Mouse (Mus musculus): ENCODE results near the gene Galnt10. TPM values are rescaled to one million over a fixed set of nuclear protein-coding genes. Genes with fewer than 3 reads are reported as not detected.

Galnt10 gene
- polyA plus RNA-seq, 1 experiment from 2014 or later, result 27.1 TPM

DNA sequence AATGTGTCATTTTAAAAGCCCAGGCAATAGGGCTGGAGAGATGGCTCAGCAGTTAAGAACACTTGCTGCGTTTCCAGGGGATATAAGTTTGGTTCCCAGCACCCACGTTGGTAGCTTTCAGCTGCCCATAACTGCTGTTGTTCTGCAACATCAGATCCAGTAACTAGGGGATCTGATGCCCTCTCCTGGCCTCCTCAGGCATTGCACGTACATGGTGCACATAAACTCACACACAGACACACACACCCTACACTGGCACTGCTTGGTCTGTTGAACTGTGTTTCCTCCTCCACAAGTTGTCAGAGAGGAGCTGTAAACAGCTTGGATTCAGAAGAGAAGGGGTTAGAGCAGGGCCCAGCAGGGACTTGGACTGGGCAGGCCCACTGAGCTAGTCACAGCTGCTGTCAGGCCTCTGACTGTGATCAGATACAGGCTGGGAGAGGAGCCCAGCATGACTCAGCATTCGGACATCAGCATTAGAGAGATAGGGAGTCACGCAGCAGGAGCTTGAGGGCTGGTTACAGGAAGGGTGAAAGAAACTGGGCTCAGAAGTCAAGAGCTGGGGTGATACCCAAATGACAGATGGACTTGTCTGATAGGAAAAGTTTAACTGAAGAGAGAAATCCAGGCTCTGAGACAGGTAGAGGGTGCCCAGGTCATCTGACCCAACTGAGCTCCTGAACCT is 62.0 kb downstream of the Galnt10 start:
- Histone ChIP-seq H3K27me3 (no peaks in the 10 kb centered on the region), H3K36me3 (replicated peaks) (peaks cover 43% of the 10 kb centered on the region), H3K9me3 (replicated peaks) (no peaks in the 10 kb centered on the region; the same call in 1 of the 2 replicates), H3K4me3 (replicated peaks) (no peak overlapping the region), H3K27ac (replicated peaks) (peak overlapping the region; percentile 35), H3K9ac (no peak overlapping the region), H3K4me2 (peak overlapping the region; percentile 25; the same call in 1 of the 2 replicates), H3K4me1 (replicated peaks) (peaks cover 27% of the 10 kb centered on the region)
- 63% methylated on average over 5 of the region's 5 CpGs for WGBS (ENCODE audit: insufficient replicate concordance)
- peak; percentile 87 for ATAC-seq (ENCODE audit: insufficient read depth)

DNA sequence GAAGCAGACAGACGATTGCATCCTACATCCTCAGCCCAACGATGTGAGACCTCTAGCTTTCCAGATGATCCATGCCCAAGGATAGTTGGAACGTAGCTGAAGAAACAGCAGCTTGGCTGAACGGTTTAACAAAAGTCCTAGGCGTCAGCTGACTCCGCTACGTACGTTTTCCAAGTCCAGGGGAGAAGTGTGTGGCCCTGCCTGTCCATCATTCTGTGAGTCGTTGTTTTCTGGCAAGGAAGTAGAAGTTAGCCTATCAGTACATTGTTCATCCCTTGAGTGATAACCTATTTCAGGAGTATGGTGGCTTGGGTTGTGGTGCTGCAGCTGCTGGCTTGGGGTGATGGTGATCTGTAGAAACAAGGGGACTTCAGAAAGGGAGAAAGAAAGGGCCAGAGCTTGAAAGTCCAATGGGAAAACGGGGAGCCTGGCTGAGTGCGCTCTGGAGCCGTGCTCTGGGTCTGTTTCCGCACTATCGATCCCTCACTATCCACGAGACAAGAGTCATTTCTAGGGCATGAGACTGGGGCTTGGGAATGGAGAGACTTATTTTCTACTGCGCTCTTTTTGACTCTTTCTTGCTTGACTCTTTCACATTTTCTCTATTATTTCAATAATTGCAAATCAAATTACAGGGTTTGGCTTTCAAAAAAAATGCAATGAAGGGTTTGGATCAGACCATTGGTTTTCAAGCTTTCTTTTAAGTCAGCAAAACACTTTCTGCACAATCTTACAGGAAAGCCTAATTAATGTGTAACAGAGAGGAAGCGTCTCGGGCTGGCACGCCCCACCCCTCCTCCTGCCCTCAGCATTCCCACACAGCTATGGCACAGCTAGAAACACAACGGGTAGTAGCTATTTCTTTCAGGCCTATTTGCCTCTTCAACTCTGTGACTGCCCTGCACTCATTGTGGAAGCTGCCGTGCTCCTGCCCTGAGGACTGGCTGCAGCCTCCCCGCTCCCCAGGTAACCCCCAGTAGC is 63.2 kb downstream of the Galnt10 start:
- Histone ChIP-seq H3K4me3 (replicated peaks) (no peak overlapping the region), H3K4me2 (no peak overlapping the region), H3K9ac (no peak overlapping the region), H3K9me3 (replicated peaks) (no peaks in the 10 kb centered on the region; the same call in 1 of the 2 replicates), H3K36me3 (replicated peaks) (peaks cover 38% of the 10 kb centered on the region), H3K4me1 (replicated peaks) (peaks cover 25% of the 10 kb centered on the region), H3K27ac (replicated peaks) (peak overlapping the region; percentile 35; the same call in 1 of the 2 replicates), H3K27me3 (no peaks in the 10 kb centered on the region)
- no peak for ATAC-seq (ENCODE audit: insufficient read depth)
- 76% methylated on average over 22 of the region's 22 CpGs for WGBS (ENCODE audit: insufficient replicate concordance)

DNA sequence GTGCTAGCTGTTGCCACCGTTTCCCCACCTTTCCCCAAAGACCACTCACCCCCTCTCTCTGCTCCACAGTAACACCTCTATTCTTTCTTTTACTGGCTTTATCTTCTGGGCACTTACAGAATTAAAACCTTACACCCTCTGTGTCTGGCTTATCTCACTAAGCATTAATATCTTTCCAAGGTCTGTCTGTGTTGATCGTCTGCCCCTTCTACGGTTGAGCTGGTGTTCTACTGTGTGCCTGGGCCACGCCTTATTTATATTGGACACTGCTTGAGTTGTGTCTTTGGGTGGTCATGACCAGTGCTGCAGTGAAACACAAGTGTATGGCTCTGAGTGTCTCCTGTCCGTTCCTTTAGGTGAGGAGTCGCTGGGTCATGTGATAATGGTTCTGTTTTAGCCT is 68.7 kb downstream of the Galnt10 start:
- Histone ChIP-seq H3K9ac (no peak overlapping the region), H3K9me3 (replicated peaks) (no peaks in the 10 kb centered on the region), H3K4me3 (replicated peaks) (no peak overlapping the region), H3K36me3 (replicated peaks) (peaks cover 16% of the 10 kb centered on the region; the same call in 1 of the 2 replicates), H3K4me1 (replicated peaks) (peaks cover 11% of the 10 kb centered on the region), H3K27ac (replicated peaks) (no peak overlapping the region), H3K4me2 (no peak overlapping the region), H3K27me3 (no peaks in the 10 kb centered on the region)
- 49% methylated on average over 6 of the region's 6 CpGs for WGBS (ENCODE audit: insufficient replicate concordance)
- peak; percentile 36; the same call in 1 of the 2 replicates for ATAC-seq (ENCODE audit: insufficient read depth)

DNA sequence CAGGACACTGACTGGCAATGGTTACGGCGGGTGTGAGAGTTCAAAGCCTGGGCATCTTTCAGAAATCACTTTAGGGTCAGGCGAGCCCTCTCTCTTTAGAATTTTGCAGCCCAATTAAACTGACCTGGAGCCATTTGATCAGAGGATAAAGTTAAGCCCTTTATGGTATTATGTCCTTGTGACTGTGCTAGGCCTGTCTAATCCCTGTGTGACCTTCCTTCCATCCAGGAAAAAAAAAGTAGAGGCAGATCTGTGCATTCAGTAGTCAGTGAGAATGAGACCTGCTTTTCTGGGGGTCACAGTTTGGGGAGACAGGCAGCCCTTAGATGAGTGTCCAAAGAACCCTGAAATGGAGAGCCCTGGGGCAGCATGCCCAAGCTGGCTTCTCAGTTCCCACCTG is 71.5 kb downstream of the Galnt10 start:
- Histone ChIP-seq H3K4me1 (replicated peaks) (peaks cover 13% of the 10 kb centered on the region), H3K27me3 (no peaks in the 10 kb centered on the region), H3K9ac (no peak overlapping the region), H3K9me3 (replicated peaks) (no peaks in the 10 kb centered on the region), H3K4me3 (replicated peaks) (no peak overlapping the region), H3K36me3 (replicated peaks) (peaks cover 20% of the 10 kb centered on the region), H3K27ac (replicated peaks) (no peak overlapping the region), H3K4me2 (no peak overlapping the region)
- WGBS (ENCODE audit: insufficient replicate concordance), result 75% methylated on average over 3 of the region's 3 CpGs
- ATAC-seq (ENCODE audit: insufficient read depth), result no peak

DNA sequence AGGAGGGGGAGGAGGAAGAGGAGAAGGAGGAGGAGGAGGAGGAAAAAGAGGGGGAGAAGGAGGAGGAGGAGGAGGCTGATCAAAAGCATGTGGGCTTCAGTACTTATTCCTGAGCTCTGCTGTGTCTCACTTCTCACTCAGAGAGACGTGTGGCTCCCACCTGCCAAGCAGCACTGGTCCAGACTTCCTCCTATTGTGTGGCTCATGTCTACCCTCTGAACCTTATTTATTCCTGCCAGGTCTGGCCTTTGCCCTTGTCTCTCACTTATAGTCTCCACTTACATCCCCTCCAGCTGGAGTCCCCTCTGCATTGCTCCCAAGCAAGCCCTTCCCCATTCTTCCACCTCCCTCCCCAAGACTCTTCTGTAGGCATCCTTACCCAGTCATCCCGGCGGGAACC is 72.2 kb downstream of the Galnt10 start:
- no peak overlapping the region for H3K4me3 ChIP-seq (replicated peaks)
- H3K9ac ChIP-seq, result no peak overlapping the region
- peaks cover 25% of the 10 kb centered on the region for H3K36me3 ChIP-seq (replicated peaks)
- 72% methylated on average over 3 of the region's 3 CpGs for WGBS (ENCODE audit: insufficient replicate concordance)
- H3K27ac ChIP-seq (replicated peaks), result no peak overlapping the region
- peaks cover 17% of the 10 kb centered on the region for H3K4me1 ChIP-seq (replicated peaks)
- H3K9me3 ChIP-seq (replicated peaks), result no peaks in the 10 kb centered on the region
- H3K27me3 ChIP-seq, result no peaks in the 10 kb centered on the region
- no peak overlapping the region for H3K4me2 ChIP-seq
- ATAC-seq (ENCODE audit: insufficient read depth), result no peak

DNA sequence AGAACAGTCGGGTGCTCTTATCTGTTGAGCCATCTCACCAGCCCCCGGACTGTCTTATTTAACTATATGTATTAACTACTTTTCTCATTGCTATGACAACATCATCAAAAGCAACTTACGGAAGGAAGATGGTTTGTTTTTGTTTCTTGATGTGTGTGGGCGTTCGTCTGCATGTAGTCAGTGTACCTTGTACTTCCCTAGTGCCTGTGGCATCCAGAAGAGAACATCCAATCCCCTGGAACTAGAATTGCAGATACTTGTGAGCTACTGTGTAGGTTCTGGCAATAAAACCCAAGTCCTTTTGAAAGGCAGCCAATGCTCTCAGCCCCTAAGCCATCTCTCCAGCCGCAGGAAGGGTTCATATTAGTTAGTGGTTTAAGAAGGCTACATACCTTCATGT is 72.8 kb downstream of the Galnt10 start:
- no peak overlapping the region for H3K4me2 ChIP-seq
- no peak overlapping the region for H3K4me3 ChIP-seq (replicated peaks)
- H3K9ac ChIP-seq, result no peak overlapping the region
- peaks cover 17% of the 10 kb centered on the region for H3K4me1 ChIP-seq (replicated peaks)
- no peak for ATAC-seq (ENCODE audit: insufficient read depth)
- 89% methylated on average over 6 of the region's 6 CpGs for WGBS (ENCODE audit: insufficient replicate concordance)
- H3K27me3 ChIP-seq, result no peaks in the 10 kb centered on the region
- H3K27ac ChIP-seq (replicated peaks), result no peak overlapping the region
- H3K36me3 ChIP-seq (replicated peaks), result peaks cover 32% of the 10 kb centered on the region
- no peaks in the 10 kb centered on the region for H3K9me3 ChIP-seq (replicated peaks)

DNA sequence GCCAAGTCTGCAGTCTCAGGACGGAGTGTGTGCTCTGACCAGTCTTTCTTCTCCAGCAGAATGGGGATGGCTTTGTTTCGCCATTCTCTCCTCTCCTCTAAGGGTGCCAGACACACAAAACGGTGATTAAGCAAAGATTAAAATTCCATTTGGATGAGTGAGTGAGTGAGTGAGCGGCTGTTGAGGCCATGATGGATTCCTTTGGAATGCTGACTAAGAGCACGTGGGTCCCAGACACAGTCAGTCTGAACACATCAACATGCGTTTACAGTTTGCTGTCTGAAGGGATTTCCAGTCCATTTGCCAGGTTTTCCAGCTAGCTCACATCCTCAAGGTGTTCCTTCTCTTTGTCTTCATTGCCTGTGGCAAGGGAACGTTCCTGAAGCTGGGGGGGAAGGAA is 74.4 kb downstream of the Galnt10 start:
- Histone ChIP-seq H3K27me3 (no peaks in the 10 kb centered on the region), H3K9me3 (replicated peaks) (no peaks in the 10 kb centered on the region), H3K36me3 (replicated peaks) (peaks cover 47% of the 10 kb centered on the region), H3K27ac (replicated peaks) (no peak overlapping the region), H3K4me2 (no peak overlapping the region), H3K9ac (no peak overlapping the region), H3K4me3 (replicated peaks) (no peak overlapping the region), H3K4me1 (replicated peaks) (0 out of 2 replicates have a peak, but pooled peaks cover 8% of the 10 kb centered on the region)
- ATAC-seq (ENCODE audit: insufficient read depth), result no peak
- WGBS (ENCODE audit: insufficient replicate concordance), result 62% methylated on average over 7 of the region's 7 CpGs

DNA sequence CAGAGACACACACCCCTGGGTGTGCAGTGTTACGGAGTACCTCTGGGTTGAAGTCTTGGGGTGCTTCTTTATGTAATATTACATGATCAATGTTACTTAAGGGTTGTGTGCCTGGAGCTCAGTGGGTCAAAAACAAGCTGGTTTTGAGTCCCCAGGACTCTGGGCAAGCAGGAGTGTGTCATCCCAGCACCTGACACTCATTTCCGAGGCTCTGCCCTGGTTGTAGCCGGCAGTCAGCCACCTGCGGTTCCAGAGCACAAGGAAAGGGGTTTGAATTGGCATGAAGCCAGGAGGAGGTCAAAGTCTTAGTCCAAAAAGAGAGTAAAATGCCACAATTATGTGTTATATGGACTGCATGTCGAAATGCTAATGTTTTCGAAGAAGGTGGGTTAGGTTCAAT is 74.8 kb downstream of the Galnt10 start:
- no peak for ATAC-seq (ENCODE audit: insufficient read depth)
- H3K9me3 ChIP-seq (replicated peaks), result no peaks in the 10 kb centered on the region
- peaks cover 51% of the 10 kb centered on the region for H3K36me3 ChIP-seq (replicated peaks)
- H3K4me1 ChIP-seq (replicated peaks), result 0 out of 2 replicates have a peak, but pooled peaks cover 8% of the 10 kb centered on the region
- no peak overlapping the region for H3K4me3 ChIP-seq (replicated peaks)
- no peak overlapping the region for H3K27ac ChIP-seq (replicated peaks)
- no peak overlapping the region for H3K9ac ChIP-seq
- no peaks in the 10 kb centered on the region for H3K27me3 ChIP-seq
- WGBS (ENCODE audit: insufficient replicate concordance), result 87% methylated on average over 6 of the region's 6 CpGs
- H3K4me2 ChIP-seq, result no peak overlapping the region

DNA sequence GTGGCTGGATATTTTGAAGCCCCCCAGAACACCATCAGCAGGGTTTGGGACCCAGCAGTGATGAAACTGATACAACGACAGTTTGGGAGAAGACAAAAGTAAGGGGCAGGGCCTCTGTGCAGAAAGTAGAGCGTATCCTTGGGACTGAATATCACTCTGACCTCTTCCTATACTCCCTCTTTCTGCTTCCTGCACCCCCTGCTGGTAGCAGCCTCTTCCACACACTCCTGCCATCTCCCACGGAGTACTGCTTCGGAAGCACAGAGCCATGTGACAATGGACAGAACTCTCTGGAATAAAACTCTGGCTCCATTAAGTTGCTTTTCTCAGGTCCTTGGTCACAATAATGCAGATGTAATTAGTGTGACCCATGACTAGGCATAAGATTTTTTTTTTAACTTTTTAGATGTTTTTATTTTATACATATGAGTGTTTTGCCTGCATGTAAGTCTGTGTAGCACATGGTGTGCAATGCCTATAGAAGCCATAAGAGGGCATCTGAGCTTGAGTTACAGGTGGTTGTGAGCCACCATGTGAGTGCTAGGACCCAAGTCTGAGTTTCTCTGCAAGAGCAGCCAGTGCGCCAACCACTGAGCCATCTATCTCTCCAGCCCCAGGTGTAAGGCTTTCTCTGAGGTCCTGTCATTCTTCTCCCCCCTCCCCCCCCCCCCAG is 79.7 kb downstream of the Galnt10 start:
- Histone ChIP-seq H3K9ac (no peak overlapping the region), H3K27ac (replicated peaks) (no peak overlapping the region), H3K4me3 (replicated peaks) (no peak overlapping the region), H3K4me2 (no peak overlapping the region), H3K36me3 (replicated peaks) (peaks cover 61% of the 10 kb centered on the region), H3K4me1 (replicated peaks) (0 out of 2 replicates have a peak, but pooled peaks cover 8% of the 10 kb centered on the region), H3K9me3 (replicated peaks) (no peaks in the 10 kb centered on the region), H3K27me3 (no peaks in the 10 kb centered on the region)
- WGBS (ENCODE audit: insufficient replicate concordance), result 88% methylated on average over 5 of the region's 5 CpGs
- ATAC-seq (ENCODE audit: insufficient read depth), result no peak

DNA sequence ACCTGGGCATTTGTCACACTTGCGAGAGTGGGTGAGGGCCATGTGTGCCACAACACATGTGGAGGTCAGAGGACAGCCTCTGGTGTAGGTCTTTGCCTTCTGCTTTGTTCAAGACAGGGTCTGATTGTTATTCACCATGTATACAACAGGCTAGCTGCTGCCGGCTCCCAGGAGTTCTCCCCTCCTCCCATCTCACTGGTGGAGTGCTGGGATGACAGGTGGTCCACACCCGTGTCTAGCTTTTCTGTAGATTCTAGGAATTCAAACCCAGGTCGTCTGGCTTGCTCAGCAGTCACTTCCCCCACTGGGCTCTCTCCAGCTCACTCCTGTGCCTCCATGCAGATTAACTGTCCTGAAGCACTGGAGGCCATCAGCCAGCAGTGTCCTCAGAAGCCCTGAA is 80.7 kb downstream of the Galnt10 start:
- WGBS (ENCODE audit: insufficient replicate concordance), result 78% methylated on average over 4 of the region's 4 CpGs
- H3K4me3 ChIP-seq (replicated peaks), result no peak overlapping the region
- no peaks in the 10 kb centered on the region for H3K27me3 ChIP-seq
- peaks cover 60% of the 10 kb centered on the region for H3K36me3 ChIP-seq (replicated peaks)
- no peak overlapping the region for H3K4me2 ChIP-seq
- ATAC-seq (ENCODE audit: insufficient read depth), result no peak
- no peak overlapping the region for H3K27ac ChIP-seq (replicated peaks)
- H3K4me1 ChIP-seq (replicated peaks), result 0 out of 2 replicates have a peak, but pooled peaks cover 8% of the 10 kb centered on the region
- H3K9ac ChIP-seq, result no peak overlapping the region
- no peaks in the 10 kb centered on the region for H3K9me3 ChIP-seq (replicated peaks)

Measured in liver, embryonic 15.5 days (tissue).